Mouse (Mus musculus) mammary gland, adult 2 months (tissue): Measurements from ENCODE around the gene Fgf10. TPM values are rescaled to one million over a fixed set of nuclear protein-coding genes. Genes with fewer than 3 reads are reported as not detected.

Source experiments
- polyA plus RNA-seq: library from polyadenylated mRNA; depleted of rRNA; stranded (reverse); fragments of >200 nt; gene quantifications from 2 replicates; pipeline ENCODE4 v1.2.3, GENCODE M21; 2012; ENCODE audit warnings: low replicate concordance; rRNA removed

Gene Fgf10
- 7.2 and 12.1 TPM in 2 replicates for polyA plus RNA-seq

DNA sequence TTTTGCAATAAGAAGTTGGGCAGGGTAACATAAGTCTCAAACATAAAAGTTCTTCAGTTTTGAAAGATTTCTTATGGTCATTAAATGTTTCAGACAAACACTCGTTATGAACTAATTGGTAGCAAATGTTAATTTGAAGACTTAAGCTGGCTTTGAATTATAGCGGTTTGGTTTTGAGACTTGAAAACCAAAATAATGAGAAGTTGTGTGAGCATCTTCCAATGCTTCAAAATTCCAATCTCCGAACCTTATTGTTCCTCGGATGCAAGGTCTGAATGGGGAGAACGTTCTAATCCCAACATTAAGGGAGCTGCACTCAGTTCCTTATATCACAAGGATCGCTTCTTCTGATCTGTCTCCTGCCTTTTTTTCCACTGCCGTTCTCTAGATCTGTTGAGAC lies at the start of gene Fgf10:
Gene Fgf10, plus strand, starts transcription at position 301 of the 400 bp plus-strand sequence.

